In the genomic region with DNA sequence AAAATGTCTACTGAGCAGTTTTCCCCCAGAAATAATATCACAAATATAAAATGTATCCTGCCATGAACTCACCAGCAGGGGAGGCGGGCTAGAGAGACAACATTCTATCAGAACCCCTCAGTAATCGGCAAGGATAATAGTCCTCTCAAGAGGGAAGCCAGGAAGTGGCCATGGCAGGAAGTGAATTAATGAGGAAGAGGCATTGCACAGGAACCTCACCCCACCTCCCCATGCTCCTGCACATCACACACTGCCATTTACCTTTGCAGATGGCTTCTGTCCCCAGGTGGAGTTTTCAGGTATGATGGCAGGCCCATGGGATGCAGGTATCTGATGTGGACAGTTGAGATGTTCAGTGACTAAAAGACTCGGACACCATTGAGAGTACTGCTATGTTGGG, we compare ENCODE assay signal across 16 mouse cellular contexts.
"Had no signal": no experiment of that assay in that cellular context is flagged by ENCODE, and none has a peak within 500 bp of the region (broad histone marks: within the 10 kb centered on the region; RNA-seq: fewer than 3 reads in every experiment).

No protein-coding gene starts in this region.

- DNase-seq: lung, adult 18-20 months; lung, embryonic 14.5 days; lung, postnatal 10 days; lung, postnatal 4 days; right cerebral cortex, postnatal 25 days; right cerebral cortex, postnatal 4 days; spleen, adult 18-20 months; thymus, adult 18-20 months; thymus, postnatal 14 days; thymus, postnatal 36 days had no signal

- H3K9me3 ChIP-seq: midbrain, embryonic 10.5 days; midbrain, embryonic 13.5 days; neural tube, embryonic 13.5 days had no signal

- H3K27ac ChIP-seq: liver, embryonic 12.5 days; liver, embryonic 14.5 days; midbrain, embryonic 10.5 days; midbrain, embryonic 13.5 days; neural tube, embryonic 13.5 days had no signal

- H3K4me3 ChIP-seq: liver, embryonic 12.5 days; midbrain, embryonic 10.5 days; midbrain, embryonic 13.5 days; myocyte; neural tube, embryonic 13.5 days had no signal

- ATAC-seq: liver, embryonic 12.5 days; midbrain, embryonic 13.5 days had no signal

- H3K4me1 ChIP-seq: liver, embryonic 12.5 days; midbrain, embryonic 10.5 days had no signal

- H3K9ac ChIP-seq: liver, embryonic 12.5 days; liver, embryonic 14.5 days; lung, embryonic 14.5 days; midbrain, embryonic 13.5 days; neural tube, embryonic 13.5 days had no signal

- H3K27me3 ChIP-seq: liver, embryonic 12.5 days; midbrain, embryonic 13.5 days; neural tube, embryonic 13.5 days had no signal

- H3K4me2 ChIP-seq: liver, embryonic 12.5 days; lung, embryonic 14.5 days; midbrain, embryonic 13.5 days; neural tube, embryonic 13.5 days had no signal

- H3K36me3 ChIP-seq: liver, embryonic 12.5 days; midbrain, embryonic 10.5 days; midbrain, embryonic 13.5 days; neural tube, embryonic 13.5 days had no signal
